Comparison of ENCODE assay signal across 8 mouse cellular contexts in the genomic region with DNA sequence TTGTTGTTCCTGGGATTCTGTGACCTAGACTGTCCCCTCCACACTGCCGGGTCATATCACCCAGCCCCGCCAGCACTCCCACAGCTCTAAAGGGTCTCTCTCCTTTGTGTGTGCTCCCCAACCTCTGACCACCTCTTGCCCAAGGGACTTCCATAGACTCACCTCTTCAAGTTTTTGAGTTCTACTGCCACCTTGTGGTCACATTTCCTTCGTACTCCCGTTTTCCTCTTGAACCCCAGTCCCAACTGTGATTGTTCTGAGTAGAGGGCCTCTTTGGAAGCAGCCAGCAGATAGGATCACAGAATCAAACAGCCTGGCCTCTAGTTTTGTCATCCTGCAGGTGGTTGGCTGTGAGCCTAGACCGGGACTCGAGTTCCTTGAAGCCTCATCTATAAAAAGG. TPM values are rescaled to one million over a fixed set of nuclear protein-coding genes. Genes with fewer than 3 reads are reported as not detected.
DNase-seq lines count a peak whose midpoint lies in the region; ATAC-seq and TF ChIP-seq lines count a peak whose summit lies in the region.

No protein-coding gene starts in this region.

- peak; percentile 63 for DNase-seq in urinary bladder, postnatal 25 days (ENCODE audit: low spot score)
- DNase-seq in urinary bladder, postnatal 10 days (ENCODE audit: low spot score) = no peak
- DNase-seq in c-Kit-positive CD71-positive TER-119-positive erythroid progenitor cells, embryonic 14.5 days (ENCODE audit: low spot score) = peak; percentile 59
- peak; percentile 80 for DNase-seq in kidney, adult 2 months
- peak; percentile 46 for DNase-seq in left cerebral cortex, postnatal 4 days
- DNase-seq in neural tube, embryonic 11.5 days (ENCODE audit: low spot score) = peak; percentile 68
- DNase-seq in thymus, postnatal 10 days (ENCODE audit: low spot score in 2 of 2) = peak; percentile 45 to 80

- H3K4me2 ChIP-seq in forebrain, embryonic 15.5 days (replicated peaks) = no peak overlapping the region
- no peak overlapping the region for H3K4me2 ChIP-seq in neural tube, embryonic 11.5 days (ENCODE audit: low read depth)

- ATAC-seq in forebrain, embryonic 15.5 days (replicated peaks) = peak; percentile 48; the same call in 1 of the 2 replicates
- ATAC-seq in neural tube, embryonic 11.5 days (ENCODE audit: insufficient read depth, low FRiP score, low TSS enrichment) = no peak

- no peaks in the 10 kb centered on the region for H3K9me3 ChIP-seq in forebrain, embryonic 15.5 days
- H3K9me3 ChIP-seq in neural tube, embryonic 11.5 days (ENCODE audit: control insufficient read depth, low read length) = no peaks in the 10 kb centered on the region

- no peak overlapping the region for H3K9ac ChIP-seq in forebrain, embryonic 15.5 days (replicated peaks)
- no peak overlapping the region for H3K9ac ChIP-seq in neural tube, embryonic 11.5 days (ENCODE audit: low read length)

- WGBS in forebrain, embryonic 15.5 days = 13% methylated on average over 6 of the region's 6 CpGs
- 12% methylated on average over 6 of the region's 6 CpGs for WGBS in kidney, adult 2 months
- WGBS in neural tube, embryonic 11.5 days = 11% methylated on average over 6 of the region's 6 CpGs

- TF ChIP-seq CTCF in kidney, adult 2 months (conservative IDR thresholded peaks at IDR 0.05; ENCODE audit: insufficient read depth, insufficient read length, low read depth, low read length) = peak; percentile 62

- peaks cover 6% of the 10 kb centered on the region for H3K4me1 ChIP-seq in forebrain, embryonic 15.5 days
- H3K4me1 ChIP-seq in kidney, adult 2 months (ENCODE audit: control insufficient read depth, insufficient read depth, low read length) = no peaks in the 10 kb centered on the region
- no peaks in the 10 kb centered on the region; the same call in 1 of the 2 replicates for H3K4me1 ChIP-seq in neural tube, embryonic 11.5 days (ENCODE audit: control insufficient read depth, insufficient read depth, low read length)

- intact Hi-C loops in left cerebral cortex, postnatal 4 days (cut with DNase I) = no loop called here

- H3K27ac ChIP-seq in forebrain, embryonic 15.5 days (replicated peaks) = no peak overlapping the region
- H3K27ac ChIP-seq in kidney, adult 2 months (ENCODE audit: insufficient read depth, low read depth, low read length) = no peak overlapping the region
- no peak overlapping the region for H3K27ac ChIP-seq in neural tube, embryonic 11.5 days (ENCODE audit: low read depth, low read length)

- no peak overlapping the region for H3K4me3 ChIP-seq in forebrain, embryonic 15.5 days
- H3K4me3 ChIP-seq in kidney, adult 2 months (ENCODE audit: insufficient read depth, low read depth, low read length) = no peak overlapping the region
- no peak overlapping the region for H3K4me3 ChIP-seq in neural tube, embryonic 11.5 days (ENCODE audit: low read depth, low read length)

- H3K36me3 ChIP-seq in forebrain, embryonic 15.5 days = no peaks in the 10 kb centered on the region
- H3K36me3 ChIP-seq in kidney, adult 2 months (ENCODE audit: control insufficient read depth, insufficient read depth, low read length) = no peaks in the 10 kb centered on the region
- no peaks in the 10 kb centered on the region for H3K36me3 ChIP-seq in neural tube, embryonic 11.5 days (ENCODE audit: control insufficient read depth, insufficient read depth, low read length)

- no peak for TF ChIP-seq POLR2A in kidney, adult 2 months (IDR thresholded peaks at IDR 0.05; ENCODE audit: low read depth, low read length)

- H3K27me3 ChIP-seq in forebrain, embryonic 15.5 days = no peaks in the 10 kb centered on the region
- H3K27me3 ChIP-seq in kidney, adult 2 months (replicated peaks; ENCODE audit: control insufficient read depth, insufficient read depth, low read length) = no peaks in the 10 kb centered on the region
- H3K27me3 ChIP-seq in neural tube, embryonic 11.5 days (ENCODE audit: control insufficient read depth, insufficient read depth, low read length) = no peaks in the 10 kb centered on the region

RNA-seq across cellular contexts. Expression of gene Fam120a, which starts 30.8 kb away (rescaled TPM):
- 13.9 and 14.4 TPM in 2 replicates for polyA plus RNA-seq in forebrain, embryonic 15.5 days (2015; fragmentation: Nextera tagmentation; extraction: Ambion mirVana)
- polyA plus RNA-seq in kidney, adult 2 months (2012; rRNA removed) = 67.8 and 70.6 TPM in 2 replicates
- 10 to 100 TPM; 76.8 to 77.6 TPM for total RNA-seq in left cerebral cortex, postnatal 4 days (2021)
- polyA plus RNA-seq in neural tube, embryonic 11.5 days (2014; fragmentation: Nextera tagmentation; extraction: Ambion mirVana) = 18.6 and 18.9 TPM in 2 replicates
